Mouse (Mus musculus) MEL-GATA-1-ER (cell line): Measurements from ENCODE around the gene Samd4b.
A peak's percentile ranks its signal among the peaks of the same experiment; 100 is the strongest.

Source experiments
- DNase-seq: peaks from one replicate; pipeline ENCODE4 v3.0.0-alpha.2; 2012; ENCODE audit warnings: low read depth; ENCODE audit errors: extremely low read depth

The Samd4b gene

DNA sequence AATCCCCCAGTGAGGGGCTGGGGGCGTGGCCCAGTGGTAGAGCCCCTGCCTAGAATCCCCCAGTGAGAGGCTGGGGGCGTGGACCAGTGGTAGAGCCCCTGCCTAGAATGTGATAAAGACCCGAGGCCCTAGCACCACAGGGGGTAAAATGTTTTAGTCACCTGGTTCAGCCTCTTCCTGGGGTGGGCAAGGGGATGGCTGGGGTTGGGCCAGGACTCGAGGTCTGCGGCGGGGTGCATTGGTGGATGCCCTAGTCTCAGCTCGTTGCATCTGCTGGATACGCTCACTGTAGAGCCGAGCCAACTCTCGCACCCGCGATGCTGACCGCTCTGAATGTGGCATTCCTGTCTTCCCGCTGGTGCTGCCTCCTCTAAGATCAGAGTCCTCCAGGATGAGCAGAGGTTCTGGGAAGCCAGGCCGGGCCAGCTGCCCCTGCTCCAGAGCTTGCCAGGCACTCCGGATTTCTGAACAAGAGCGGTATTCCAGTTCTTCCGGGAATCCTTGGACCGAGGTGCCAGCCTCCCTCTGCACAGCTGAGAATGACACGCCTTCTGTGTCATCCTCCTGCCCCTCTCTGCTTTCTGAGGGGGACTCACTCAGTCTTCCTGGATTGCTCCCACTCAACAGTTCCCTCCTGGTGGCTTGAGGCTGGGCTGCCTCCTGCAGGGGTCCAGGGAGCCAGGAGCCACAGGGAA is 236.2 kb downstream of the Samd4b start:
- no peak for DNase-seq

DNA sequence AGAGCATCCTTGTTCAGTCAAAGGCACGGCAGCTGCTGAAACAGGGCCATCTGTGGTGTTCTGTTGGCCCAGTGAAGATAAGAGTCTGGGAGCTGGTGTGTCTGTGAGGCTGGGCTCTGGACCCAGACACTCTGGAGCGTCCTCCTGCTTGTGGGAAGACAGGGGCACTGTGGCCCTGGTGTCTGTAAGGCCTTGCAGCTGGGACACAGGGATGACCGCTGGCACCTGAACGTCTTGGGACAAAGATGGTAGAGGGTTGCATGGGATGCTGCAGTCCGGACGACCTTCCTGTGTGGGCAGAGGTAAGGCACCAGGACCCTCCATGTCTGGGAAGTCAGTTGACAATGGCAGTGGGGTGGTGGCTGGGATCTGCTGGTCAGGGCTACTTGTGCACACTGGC is 237.7 kb downstream of the Samd4b start:
- no peak for DNase-seq

DNA sequence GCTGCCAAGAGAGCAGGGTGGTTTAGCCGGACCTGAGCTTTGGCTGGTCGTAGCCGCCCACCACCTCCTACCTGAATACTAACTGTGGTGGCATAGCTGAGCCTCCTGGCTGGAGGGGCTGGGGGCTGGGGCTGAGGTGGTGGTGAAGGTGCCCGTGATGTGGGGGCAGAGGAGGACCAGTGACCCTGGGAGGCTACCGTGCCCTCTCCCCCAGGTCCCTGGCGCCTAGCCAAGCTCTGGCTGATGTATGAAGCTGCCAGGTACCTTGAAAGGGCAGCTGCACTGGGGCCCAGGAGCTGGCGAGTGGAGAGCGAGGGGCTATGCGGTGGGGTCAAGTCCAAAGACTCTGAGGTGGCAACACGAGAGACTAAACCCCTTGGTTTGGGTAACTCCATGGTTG is 238.1 kb downstream of the Samd4b start:
- DNase-seq: no peak

DNA sequence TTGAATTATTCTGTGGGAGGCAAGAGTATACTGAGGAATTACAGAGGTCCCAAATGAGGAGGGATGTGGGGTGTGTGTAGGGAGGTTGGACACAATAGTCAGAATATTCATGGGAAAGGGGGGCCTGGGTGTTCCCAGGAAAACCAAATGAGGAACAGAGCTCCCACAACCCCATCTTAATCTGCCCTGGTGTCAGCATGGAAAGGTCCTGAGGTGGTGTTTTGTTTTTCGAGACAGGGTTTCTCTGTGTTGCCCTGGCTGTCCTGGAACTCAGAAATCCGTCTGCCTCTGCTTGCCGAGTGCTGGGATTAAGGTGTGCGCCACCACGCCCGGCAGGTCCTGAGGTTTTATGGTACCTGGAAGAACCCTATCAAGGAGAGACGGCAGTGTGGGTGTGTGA is 239.5 kb downstream of the Samd4b start:
- no peak for DNase-seq

DNA sequence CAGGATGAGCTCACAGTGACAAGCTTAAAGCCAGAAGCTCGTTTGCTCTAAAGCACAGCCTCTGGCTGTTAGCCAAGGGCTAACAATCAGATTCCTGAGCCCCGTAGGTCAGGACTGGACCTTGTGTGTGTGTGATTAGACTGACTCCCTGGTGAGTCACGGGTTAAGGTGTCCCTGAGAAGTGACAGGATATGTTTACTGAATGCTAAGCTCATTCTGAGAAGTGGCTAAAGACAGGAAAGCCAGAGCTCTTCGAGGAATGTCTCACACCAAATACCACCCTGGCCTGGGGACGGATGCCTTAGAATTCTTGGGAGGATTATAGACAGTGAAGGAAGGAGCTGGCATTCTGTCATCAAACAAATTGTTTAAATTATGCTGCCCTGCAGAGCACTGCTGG is 240.0 kb downstream of the Samd4b start:
- no peak for DNase-seq

DNA sequence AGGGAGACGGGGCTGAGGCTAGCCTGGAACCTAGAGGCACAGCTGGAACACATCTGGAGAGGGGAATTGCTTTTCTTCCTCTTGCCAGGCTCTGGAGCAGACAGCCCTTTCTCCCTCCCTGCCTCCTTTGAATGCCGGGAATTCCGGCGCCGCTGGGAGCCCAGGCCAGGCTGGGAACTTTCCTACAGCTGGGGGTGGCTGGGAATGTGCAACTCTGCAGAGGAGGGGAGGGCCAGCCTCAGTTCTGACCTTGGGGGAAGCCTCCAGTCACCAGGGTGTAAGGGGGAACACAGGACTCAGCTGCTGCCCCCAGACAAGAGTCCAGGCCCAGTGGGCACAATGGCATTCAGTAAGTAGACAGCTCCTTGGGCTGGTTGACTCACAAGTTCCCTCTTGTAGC is 241.0 kb downstream of the Samd4b start:
- no peak for DNase-seq

DNA sequence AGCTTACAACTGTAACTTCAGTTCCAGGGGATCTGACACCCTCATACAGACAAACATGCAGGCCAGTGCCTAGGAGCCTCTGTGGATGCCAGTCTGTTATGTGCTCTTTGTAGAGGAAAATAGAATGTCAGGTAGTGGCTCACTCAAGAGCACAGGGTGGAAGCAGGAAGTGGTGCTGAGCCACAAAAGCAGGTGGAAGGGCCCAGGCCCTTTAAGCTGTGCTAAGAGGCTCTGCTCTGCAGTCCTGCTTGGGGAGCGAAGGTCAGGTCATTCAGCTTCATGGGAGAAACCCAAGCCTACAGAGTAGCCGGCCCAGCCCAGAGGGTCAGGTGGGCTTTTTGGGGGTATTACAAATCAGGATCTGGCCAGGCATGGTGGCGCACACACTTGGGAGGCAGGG is 242.7 kb downstream of the Samd4b start:
- DNase-seq: no peak

DNA sequence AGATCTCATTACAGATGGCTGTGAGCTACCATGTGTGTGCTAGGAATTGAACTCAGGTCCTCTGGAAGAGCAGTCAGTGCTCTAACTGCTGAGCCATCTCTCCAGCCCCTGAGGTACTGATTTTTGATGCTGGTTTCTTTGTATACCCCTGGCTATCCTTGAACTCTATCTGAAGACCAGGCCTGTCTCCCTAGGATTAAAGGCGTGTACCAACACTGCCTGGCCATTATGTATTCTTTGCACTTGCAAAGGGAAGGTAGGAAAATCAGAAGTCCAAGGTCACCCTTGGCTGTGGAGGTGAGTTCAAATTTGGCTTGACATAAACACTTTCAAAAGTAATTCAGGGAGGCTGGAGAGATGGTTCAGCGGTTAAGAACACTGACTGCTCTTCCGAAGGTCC is 243.3 kb downstream of the Samd4b start:
- DNase-seq: no peak

DNA sequence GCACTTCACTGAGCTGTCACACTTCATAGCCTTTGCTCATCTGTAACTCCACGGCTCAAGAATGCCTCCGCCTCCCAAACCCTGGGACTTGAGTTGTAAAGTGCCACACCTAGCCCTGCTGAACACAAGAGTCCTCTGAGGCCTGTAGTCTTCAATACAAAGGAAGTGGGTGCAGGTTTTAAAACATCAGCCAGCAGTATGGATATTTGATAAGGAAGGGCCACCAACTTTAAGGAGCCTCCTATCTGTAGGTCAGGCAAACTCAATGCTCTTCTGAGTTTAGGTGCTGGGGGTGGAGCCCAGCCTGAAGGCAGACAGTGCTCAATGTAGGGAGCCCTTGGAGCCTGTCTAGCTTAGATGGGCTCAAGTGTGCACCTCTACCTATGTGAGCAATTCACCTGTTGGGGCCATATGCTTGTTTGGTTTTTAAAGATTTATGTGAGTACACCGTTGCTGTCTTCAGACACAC is 243.8 kb downstream of the Samd4b start:
- DNase-seq: no peak

DNA sequence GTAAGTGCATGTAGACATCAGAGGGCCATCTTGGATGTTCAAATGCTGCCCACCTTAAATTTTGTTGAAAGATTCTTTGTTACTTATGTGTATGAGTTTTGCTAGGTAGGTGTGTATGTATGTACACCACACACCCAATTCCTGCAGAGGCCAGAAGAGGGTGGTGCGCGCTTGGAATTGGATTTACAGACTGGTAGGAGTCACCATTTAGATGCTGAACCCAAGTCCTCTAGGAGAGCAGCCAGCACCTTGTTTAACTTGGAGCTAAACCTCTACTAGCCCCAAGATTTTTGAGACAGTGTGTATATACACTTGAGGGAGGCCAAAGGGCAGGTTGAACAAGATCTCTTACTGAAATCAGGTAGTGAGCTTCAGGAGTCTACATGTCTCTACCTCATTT is 244.7 kb downstream of the Samd4b start:
- DNase-seq: no peak

DNA sequence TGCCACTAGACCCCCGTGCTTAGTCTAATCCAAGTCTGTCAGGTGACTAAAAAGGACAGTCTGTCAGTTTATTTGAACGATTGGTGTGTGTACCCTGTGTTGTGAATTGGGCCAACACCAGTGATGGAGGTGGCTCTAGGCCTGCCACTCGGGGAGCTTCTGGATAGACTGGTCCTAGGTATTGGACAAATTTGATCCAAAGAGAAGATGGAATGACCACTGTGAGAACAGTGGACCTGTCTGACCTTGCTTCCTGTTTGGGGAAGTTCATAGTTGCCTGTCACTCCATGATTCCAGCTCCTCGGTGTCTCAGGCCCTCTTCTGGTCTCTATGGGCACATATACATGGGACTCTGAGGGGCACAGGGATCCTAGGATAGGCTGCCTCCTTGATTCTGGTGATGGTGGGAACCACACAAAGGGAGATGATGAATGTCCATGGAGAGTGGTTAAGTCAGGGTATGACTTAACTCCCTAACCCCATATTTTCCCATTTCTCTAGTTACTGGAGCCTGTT is 246.2 kb downstream of the Samd4b start:
- DNase-seq: no peak

DNA sequence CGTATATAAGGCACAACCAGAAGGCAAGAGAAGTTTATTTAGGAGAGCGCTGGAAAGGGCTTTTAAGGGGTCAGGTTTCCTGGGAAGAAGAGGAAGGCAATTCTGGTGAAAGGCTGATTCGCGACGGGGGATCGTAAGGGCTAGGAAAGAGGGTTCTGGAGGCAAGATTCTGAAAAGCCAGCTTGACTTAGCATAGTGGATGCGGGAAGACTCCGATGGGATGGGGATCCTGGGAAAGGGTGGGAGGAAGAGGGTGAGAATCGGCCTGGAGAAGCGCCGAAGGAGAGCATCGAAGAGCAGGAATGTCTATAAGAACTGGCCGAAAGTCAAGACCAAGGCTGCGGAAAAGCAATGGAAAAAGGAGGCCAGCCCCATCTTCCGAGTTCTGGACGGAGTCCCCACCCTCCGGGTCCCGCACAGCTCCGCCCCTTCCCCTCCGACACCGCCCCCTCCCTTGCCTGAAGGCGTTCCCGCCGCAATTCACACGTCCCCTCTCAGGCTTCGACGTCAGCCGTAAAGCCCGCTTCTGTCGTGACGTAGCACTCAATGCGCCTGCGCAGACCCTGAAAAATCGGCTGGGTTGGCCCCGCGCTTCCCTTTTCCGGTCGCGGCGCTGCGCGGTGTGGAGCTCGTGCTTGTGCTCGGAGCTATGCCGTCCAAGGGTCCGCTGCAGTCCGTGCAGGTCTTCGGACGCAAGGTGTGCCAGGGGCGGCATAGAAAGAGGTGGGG is 247.6 kb downstream of the Samd4b start, which contains the start of gene Rps16:
TSS of gene Rps16 (plus strand) at position 498 of the 729 bp plus-strand sequence.
- DNase-seq: peak; percentile 81
